Mouse (Mus musculus): ENCODE data around the gene Mamstr. TPM values are rescaled to one million over a fixed set of nuclear protein-coding genes. Genes with fewer than 3 reads are reported as not detected.

The Mamstr gene
- polyA plus RNA-seq, 1 experiment from 2014 or later: 8.1 TPM

GRCm38 (mm10) chr7:45695098-45695497, 55.3 kb downstream of the Mamstr start:
- DNase-seq (no peak), ATAC-seq (ENCODE audit: insufficient read depth) (no peak)
- Histone ChIP-seq H3K4me2 (no peak overlapping the region), H3K4me1 (ENCODE audit: insufficient read depth) (no peaks in the 10 kb centered on the region), H3K4me3 (ENCODE audit: low read depth, low read length) (no peak overlapping the region), H3K9ac (no peak overlapping the region), H3K36me3 (ENCODE audit: insufficient read depth) (no peaks in the 10 kb centered on the region), H3K27me3 (ENCODE audit: insufficient read depth, low read length) (peaks cover 18% of the 10 kb centered on the region), H3K27ac (ENCODE audit: low read depth) (no peak overlapping the region), H3K9me3 (ENCODE audit: low read depth, low read length) (no peaks in the 10 kb centered on the region)
- WGBS: 19% methylated on average over 6 of the region's 6 CpGs
- TF ChIP-seq CTCF (IDR thresholded peaks at IDR 0.05; ENCODE audit: low read depth): no peak

Other genes starting within 250 kb of the Mamstr start
- 74.0 and 88.2 TPM in 2 replicates for gene Snrnp70, start 244.2 kb upstream of the Mamstr start, polyA plus RNA-seq (2014; fragmentation: Nextera tagmentation; extraction: Ambion mirVana)
- gene Kcna7, start 234.3 kb upstream of the Mamstr start, polyA plus RNA-seq (2014; fragmentation: Nextera tagmentation; extraction: Ambion mirVana): 0.08 TPM in 1 of 2 replicates, not detected in the other
- gene Ntf5, start 226.3 kb upstream of the Mamstr start, polyA plus RNA-seq (2014; fragmentation: Nextera tagmentation; extraction: Ambion mirVana): 1.9 and 2.2 TPM in 2 replicates
- not detected in 2 replicates for gene Lhb, start 219.2 kb upstream of the Mamstr start, polyA plus RNA-seq (2014; fragmentation: Nextera tagmentation; extraction: Ambion mirVana)
- 35.7 and 36.0 TPM in 2 replicates for gene Gys1, start 205.1 kb upstream of the Mamstr start, polyA plus RNA-seq (2014; fragmentation: Nextera tagmentation; extraction: Ambion mirVana)
- 163 and 173 TPM in 2 replicates for gene Ruvbl2, start 201.9 kb upstream of the Mamstr start, polyA plus RNA-seq (2014; fragmentation: Nextera tagmentation; extraction: Ambion mirVana)
- gene Ftl1, start 180.1 kb upstream of the Mamstr start, polyA plus RNA-seq (2014; fragmentation: Nextera tagmentation; extraction: Ambion mirVana): 4,463 and 4,749 TPM in 2 replicates
- gene Bax, start 173.1 kb upstream of the Mamstr start, polyA plus RNA-seq (2014; fragmentation: Nextera tagmentation; extraction: Ambion mirVana): 135 and 139 TPM in 2 replicates
- 0.47 and 0.86 TPM in 2 replicates for gene Tulp2, start 158.1 kb upstream of the Mamstr start, polyA plus RNA-seq (2014; fragmentation: Nextera tagmentation; extraction: Ambion mirVana)
- not detected in 2 replicates for gene Gm45808, start 153.2 kb upstream of the Mamstr start, polyA plus RNA-seq (2014; fragmentation: Nextera tagmentation; extraction: Ambion mirVana)
- 3.0 and 3.3 TPM in 2 replicates for gene Dhdh, start 151.2 kb upstream of the Mamstr start, polyA plus RNA-seq (2014; fragmentation: Nextera tagmentation; extraction: Ambion mirVana)
- 194 and 201 TPM in 2 replicates for gene Nucb1, start 129.6 kb upstream of the Mamstr start, polyA plus RNA-seq (2014; fragmentation: Nextera tagmentation; extraction: Ambion mirVana)
- gene Ppp1r15a, start 113.7 kb upstream of the Mamstr start, polyA plus RNA-seq (2014; fragmentation: Nextera tagmentation; extraction: Ambion mirVana): 15.6 and 17.5 TPM in 2 replicates
- gene Plekha4, start 113.6 kb upstream of the Mamstr start, polyA plus RNA-seq (2014; fragmentation: Nextera tagmentation; extraction: Ambion mirVana): 1.9 and 2.1 TPM in 2 replicates
- gene Hsd17b14, start 85.1 kb upstream of the Mamstr start, polyA plus RNA-seq (2014; fragmentation: Nextera tagmentation; extraction: Ambion mirVana): 0.57 and 0.66 TPM in 2 replicates
- 48.9 and 53.4 TPM in 2 replicates for gene Bcat2, start 69.8 kb upstream of the Mamstr start, polyA plus RNA-seq (2014; fragmentation: Nextera tagmentation; extraction: Ambion mirVana)
- not detected in 2 replicates for gene Fgf21, start 24.5 kb upstream of the Mamstr start, polyA plus RNA-seq (2014; fragmentation: Nextera tagmentation; extraction: Ambion mirVana)
- 0.13 and 0.58 TPM in 2 replicates for gene Fut1, start 22.7 kb upstream of the Mamstr start, polyA plus RNA-seq (2014; fragmentation: Nextera tagmentation; extraction: Ambion mirVana)
- gene Izumo1, start 18.2 kb upstream of the Mamstr start, polyA plus RNA-seq (2014; fragmentation: Nextera tagmentation; extraction: Ambion mirVana): 0.28 and 0.35 TPM in 2 replicates
- gene Rasip1, start 12.5 kb upstream of the Mamstr start, polyA plus RNA-seq (2014; fragmentation: Nextera tagmentation; extraction: Ambion mirVana): 29.4 and 35.3 TPM in 2 replicates
- gene Fut2, start 26.4 kb downstream of the Mamstr start, polyA plus RNA-seq (2014; fragmentation: Nextera tagmentation; extraction: Ambion mirVana): 0.22 and 0.75 TPM in 2 replicates
- gene Ntn5, start 44.0 kb downstream of the Mamstr start, polyA plus RNA-seq (2014; fragmentation: Nextera tagmentation; extraction: Ambion mirVana): 0.28 and 0.30 TPM in 2 replicates
- 0.08 TPM in 1 of 2 replicates, not detected in the other for gene Sec1, start 54.4 kb downstream of the Mamstr start, polyA plus RNA-seq (2014; fragmentation: Nextera tagmentation; extraction: Ambion mirVana)
- gene Car11, start 59.9 kb downstream of the Mamstr start, polyA plus RNA-seq (2014; fragmentation: Nextera tagmentation; extraction: Ambion mirVana): 2.0 and 4.3 TPM in 2 replicates
- 2.1 TPM in 2 replicates for gene Dbp, start 65.1 kb downstream of the Mamstr start, polyA plus RNA-seq (2014; fragmentation: Nextera tagmentation; extraction: Ambion mirVana)
- 1,245 and 1,303 TPM in 2 replicates for gene Rpl18, start 75.5 kb downstream of the Mamstr start, polyA plus RNA-seq (2014; fragmentation: Nextera tagmentation; extraction: Ambion mirVana)
- 21.9 and 23.8 TPM in 2 replicates for gene Sphk2, start 78.0 kb downstream of the Mamstr start, polyA plus RNA-seq (2014; fragmentation: Nextera tagmentation; extraction: Ambion mirVana)
- 0.92 and 1.1 TPM in 2 replicates for gene Fam83e, start 81.2 kb downstream of the Mamstr start, polyA plus RNA-seq (2014; fragmentation: Nextera tagmentation; extraction: Ambion mirVana)
- gene Spaca4, start 85.8 kb downstream of the Mamstr start, polyA plus RNA-seq (2014; fragmentation: Nextera tagmentation; extraction: Ambion mirVana): not detected in 2 replicates
- 0.76 and 1.9 TPM in 2 replicates for gene Lmtk3, start 143.8 kb downstream of the Mamstr start, polyA plus RNA-seq (2014; fragmentation: Nextera tagmentation; extraction: Ambion mirVana)
- 5.0 and 5.9 TPM in 2 replicates for gene Sult2b1, start 144.7 kb downstream of the Mamstr start, polyA plus RNA-seq (2014; fragmentation: Nextera tagmentation; extraction: Ambion mirVana)
- 109 and 110 TPM in 2 replicates for gene Cyth2, start 174.6 kb downstream of the Mamstr start, polyA plus RNA-seq (2014; fragmentation: Nextera tagmentation; extraction: Ambion mirVana)
- 0.67 and 1.1 TPM in 2 replicates for gene Kcnj14, start 184.8 kb downstream of the Mamstr start, polyA plus RNA-seq (2014; fragmentation: Nextera tagmentation; extraction: Ambion mirVana)
- gene Grwd1, start 191.0 kb downstream of the Mamstr start, polyA plus RNA-seq (2014; fragmentation: Nextera tagmentation; extraction: Ambion mirVana): 85.4 and 95.3 TPM in 2 replicates
- 107 and 108 TPM in 2 replicates for gene Kdelr1, start 232.8 kb downstream of the Mamstr start, polyA plus RNA-seq (2014; fragmentation: Nextera tagmentation; extraction: Ambion mirVana)
- 0.41 and 0.43 TPM in 2 replicates for gene Grin2d, start 238.4 kb downstream of the Mamstr start, polyA plus RNA-seq (2014; fragmentation: Nextera tagmentation; extraction: Ambion mirVana)

All from lung, embryonic 14.5 days (tissue).